Mouse (Mus musculus): ENCODE results near the gene Rpl19.

DNA sequence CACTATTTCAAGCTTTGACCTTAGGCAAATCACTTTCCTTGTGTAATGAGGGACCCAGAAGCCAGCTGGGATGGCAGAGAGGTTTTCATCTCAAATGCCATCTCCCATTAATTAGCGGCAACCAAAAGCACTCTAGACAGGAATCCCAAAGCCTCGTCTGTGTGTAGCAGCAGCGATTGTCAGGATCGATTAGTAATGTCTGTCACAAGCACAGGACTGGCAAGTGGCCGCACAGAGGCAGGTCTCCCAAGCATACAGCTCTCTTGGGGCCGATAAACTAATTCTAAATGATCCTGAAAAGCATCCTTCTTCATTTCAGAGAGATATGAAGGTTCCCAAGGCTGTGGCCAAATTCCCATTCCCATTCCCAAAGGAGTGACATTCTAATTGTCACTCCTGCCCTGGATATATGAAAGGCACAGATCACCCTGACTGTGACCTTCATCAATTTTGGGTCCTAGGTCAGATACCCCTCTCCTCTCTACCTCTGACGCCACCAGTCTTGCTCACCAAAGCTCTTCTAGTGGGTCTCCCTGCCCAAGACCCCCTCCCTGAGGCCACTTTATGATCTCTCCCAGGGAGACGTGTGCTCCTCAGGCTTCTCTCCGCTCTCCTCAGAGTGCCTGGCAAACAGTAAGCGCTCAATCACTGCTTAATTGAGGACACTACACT is 46.5 kb upstream of the Rpl19 start:
- no peak for TF ChIP-seq CTCF (IDR thresholded peaks at IDR 0.05; ENCODE audit: control insufficient read depth, insufficient read depth, insufficient replicate concordance, low read depth, low read length)
- no peak for TF ChIP-seq POLR2A (IDR thresholded peaks at IDR 0.05; ENCODE audit: control insufficient read depth, low read depth, low read length)

Data from testis, adult 2 months (tissue).